Mouse (Mus musculus): ENCODE results near the gene Zc3h7b.

DNA sequence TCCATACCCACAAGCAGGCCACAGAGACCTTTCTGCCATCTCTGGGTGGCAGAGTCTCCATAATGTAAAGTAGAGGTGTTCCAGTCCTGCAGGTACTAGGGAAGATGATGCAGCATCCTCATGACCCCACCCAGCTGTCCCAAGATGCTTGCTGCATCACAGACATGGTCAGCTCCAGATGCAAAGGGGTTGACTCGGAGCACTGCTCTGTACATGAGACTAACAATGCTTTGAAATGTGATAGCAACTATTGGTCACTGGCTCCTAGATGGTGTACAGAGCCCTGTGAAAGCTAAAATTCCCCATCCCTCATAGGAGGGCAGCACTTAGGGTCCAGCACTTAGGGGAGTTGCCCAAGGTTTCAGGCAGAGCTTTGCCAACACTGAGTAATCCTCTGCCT, 59.3 kb downstream of the Zc3h7b start:
- no peak for TF ChIP-seq CTCF (IDR thresholded peaks at IDR 0.05; ENCODE audit: low read depth)
- TF ChIP-seq EP300 (optimal IDR thresholded peaks at IDR 0.05): no peak
